Mouse (Mus musculus) thymus, adult 2 months (tissue): ENCODE measurements around the gene Borcs7.

Source experiments
- CTCF ChIP-seq: fragments of 200-500 bp; IDR thresholded peaks from 2 replicates; pipeline ENCODE4 v1.5.1; 2012; ENCODE audit warnings: mild to moderate bottlenecking, control low read depth, low read length, moderate library complexity, borderline replicate concordance; ENCODE audit not compliant: control insufficient read depth, poor library complexity, insufficient read depth; ENCODE audit errors: extremely low read depth
- POLR2A ChIP-seq: fragments of 200-500 bp; IDR thresholded peaks from 2 replicates; pipeline ENCODE4 v1.6.1; 2012; ENCODE audit warnings: mild to moderate bottlenecking, low read length, control low read depth, moderate library complexity; ENCODE audit not compliant: control insufficient read depth, poor library complexity, insufficient read depth; ENCODE audit errors: extremely low read depth

GRCm38 (mm10) chr19:46644793-46645602 lies 44.7 kb upstream of the Borcs7 start:
- TF ChIP-seq POLR2A = no peak
- no peak for TF ChIP-seq CTCF
